Mouse (Mus musculus): ENCODE data around the gene Hfm1. TPM values are rescaled to one million over a fixed set of nuclear protein-coding genes. Genes with fewer than 3 reads are reported as not detected.

Hfm1 gene
- polyA plus RNA-seq, 1 experiment from 2014 or later, result 1.6 TPM

GRCm38 (mm10) chr5:106860415-106860814 is 65.7 kb downstream of the Hfm1 start:
- no peak for ATAC-seq (ENCODE audit: low FRiP score, low TSS enrichment)
- H3K27ac ChIP-seq (ENCODE audit: low read length), result no peak overlapping the region
- WGBS, result 38% methylated on average over 3 of the region's 3 CpGs
- H3K36me3 ChIP-seq (ENCODE audit: insufficient read depth, low read length), result no peaks in the 10 kb centered on the region
- H3K4me1 ChIP-seq (ENCODE audit: insufficient read depth, low read length), result no peaks in the 10 kb centered on the region
- no peaks in the 10 kb centered on the region for H3K27me3 ChIP-seq (ENCODE audit: insufficient read depth, low read length)
- H3K4me3 ChIP-seq (ENCODE audit: low read length), result no peak overlapping the region
- H3K4me2 ChIP-seq (replicated peaks; ENCODE audit: low read depth, low read length), result no peak overlapping the region
- no peak overlapping the region for H3K9ac ChIP-seq (replicated peaks; ENCODE audit: low read length)
- no peaks in the 10 kb centered on the region for H3K9me3 ChIP-seq (ENCODE audit: low read length)

- 91% methylated on average over 3 of the region's 3 CpGs for WGBS
- Histone ChIP-seq H3K4me3 (ENCODE audit: low read length) (no peak overlapping the region), H3K4me2 (replicated peaks; ENCODE audit: low read depth, low read length) (no peak overlapping the region), H3K9me3 (ENCODE audit: low read length) (no peaks in the 10 kb centered on the region), H3K27me3 (ENCODE audit: insufficient read depth, low read length) (no peaks in the 10 kb centered on the region), H3K9ac (replicated peaks; ENCODE audit: low read length) (no peak overlapping the region), H3K4me1 (ENCODE audit: insufficient read depth, low read length) (no peaks in the 10 kb centered on the region), H3K27ac (ENCODE audit: low read length) (no peak overlapping the region), H3K36me3 (ENCODE audit: insufficient read depth, low read length) (no peaks in the 10 kb centered on the region)
- no peak for ATAC-seq (ENCODE audit: low FRiP score, low TSS enrichment)
These were observed 72.8 kb downstream of the Hfm1 start for GRCm38 (mm10) chr5:106853284-106853683.

DNA sequence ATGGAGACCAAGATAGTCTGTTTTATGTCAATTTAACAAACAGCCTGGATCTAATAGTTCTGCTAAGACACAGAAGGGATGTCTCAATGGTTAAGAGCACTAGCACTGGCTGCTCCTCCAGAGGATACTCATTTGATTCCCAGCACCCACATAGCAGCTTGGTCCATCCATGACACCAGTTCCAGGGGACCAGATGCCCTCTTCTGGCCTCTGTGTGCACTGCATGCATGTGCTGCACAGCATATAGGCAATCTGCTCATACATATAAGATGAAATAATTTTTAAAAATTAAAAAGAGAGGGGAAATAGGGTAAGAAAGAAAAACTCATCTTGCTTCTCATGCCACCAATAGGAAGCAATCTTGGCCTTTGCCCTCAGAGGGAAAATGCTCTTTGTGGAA is 79.1 kb downstream of the Hfm1 start:
- no peaks in the 10 kb centered on the region for H3K9me3 ChIP-seq (ENCODE audit: low read length)
- H3K27me3 ChIP-seq (ENCODE audit: insufficient read depth, low read length), result no peaks in the 10 kb centered on the region
- ATAC-seq (ENCODE audit: low FRiP score, low TSS enrichment), result no peak
- no peak overlapping the region for H3K27ac ChIP-seq (ENCODE audit: low read length)
- H3K4me3 ChIP-seq (ENCODE audit: low read length), result no peak overlapping the region
- no peak overlapping the region for H3K4me2 ChIP-seq (replicated peaks; ENCODE audit: low read depth, low read length)
- H3K9ac ChIP-seq (replicated peaks; ENCODE audit: low read length), result no peak overlapping the region
- H3K36me3 ChIP-seq (ENCODE audit: insufficient read depth, low read length), result no peaks in the 10 kb centered on the region
- no peaks in the 10 kb centered on the region for H3K4me1 ChIP-seq (ENCODE audit: insufficient read depth, low read length)

DNA sequence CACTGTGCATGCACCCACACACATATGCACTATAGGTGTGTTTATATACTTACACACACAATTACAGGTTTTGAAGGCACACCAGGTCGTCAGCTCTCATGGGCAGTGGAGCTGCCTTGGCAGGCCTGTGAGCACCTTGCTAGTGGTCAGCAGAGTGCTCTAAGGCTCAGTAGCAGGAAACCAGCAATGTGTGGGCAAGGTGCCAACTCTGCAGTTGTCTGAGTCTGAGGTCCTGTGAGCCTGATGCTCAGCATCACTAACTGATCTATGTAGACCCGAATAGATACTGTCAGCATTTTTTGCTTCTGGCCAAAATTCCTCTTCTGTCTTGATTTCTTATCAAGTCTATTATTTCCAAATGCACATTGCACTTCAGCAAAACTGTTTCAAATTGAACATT is 82.2 kb downstream of the Hfm1 start:
- Histone ChIP-seq H3K36me3 (ENCODE audit: insufficient read depth, low read length) (no peaks in the 10 kb centered on the region), H3K27ac (ENCODE audit: low read length) (no peak overlapping the region), H3K9me3 (ENCODE audit: low read length) (no peaks in the 10 kb centered on the region), H3K27me3 (ENCODE audit: insufficient read depth, low read length) (no peaks in the 10 kb centered on the region), H3K4me1 (ENCODE audit: insufficient read depth, low read length) (no peaks in the 10 kb centered on the region), H3K4me3 (ENCODE audit: low read length) (no peak overlapping the region), H3K4me2 (replicated peaks; ENCODE audit: low read depth, low read length) (no peak overlapping the region), H3K9ac (replicated peaks; ENCODE audit: low read length) (no peak overlapping the region)
- ATAC-seq (ENCODE audit: low FRiP score, low TSS enrichment), result no peak
- WGBS, result 72% methylated on average over 2 of the region's 2 CpGs

GRCm38 (mm10) chr5:106833025-106833424 is 93.1 kb downstream of the Hfm1 start:
- Histone ChIP-seq H3K9ac (replicated peaks; ENCODE audit: low read length) (no peak overlapping the region), H3K4me1 (ENCODE audit: insufficient read depth, low read length) (no peaks in the 10 kb centered on the region), H3K27ac (ENCODE audit: low read length) (no peak overlapping the region), H3K4me3 (ENCODE audit: low read length) (no peak overlapping the region), H3K9me3 (ENCODE audit: low read length) (0 out of 2 replicates have a peak, but pooled peaks cover 3% of the 10 kb centered on the region), H3K36me3 (ENCODE audit: insufficient read depth, low read length) (no peaks in the 10 kb centered on the region), H3K4me2 (replicated peaks; ENCODE audit: low read depth, low read length) (no peak overlapping the region), H3K27me3 (ENCODE audit: insufficient read depth, low read length) (no peaks in the 10 kb centered on the region)
- no peak for ATAC-seq (ENCODE audit: low FRiP score, low TSS enrichment)
- WGBS, result 15% methylated on average over 7 of the region's 7 CpGs

GRCm38 (mm10) chr5:106831401-106831800 is 94.7 kb downstream of the Hfm1 start:
- Histone ChIP-seq H3K27me3 (ENCODE audit: insufficient read depth, low read length) (no peaks in the 10 kb centered on the region), H3K27ac (ENCODE audit: low read length) (no peak overlapping the region), H3K4me2 (replicated peaks; ENCODE audit: low read depth, low read length) (no peak overlapping the region), H3K4me3 (ENCODE audit: low read length) (no peak overlapping the region), H3K36me3 (ENCODE audit: insufficient read depth, low read length) (no peaks in the 10 kb centered on the region), H3K9ac (replicated peaks; ENCODE audit: low read length) (no peak overlapping the region), H3K4me1 (ENCODE audit: insufficient read depth, low read length) (no peaks in the 10 kb centered on the region), H3K9me3 (ENCODE audit: low read length) (0 out of 2 replicates have a peak, but pooled peaks cover 3% of the 10 kb centered on the region)
- ATAC-seq (ENCODE audit: low FRiP score, low TSS enrichment), result no peak
- WGBS, result 80% methylated on average over 6 of the region's 6 CpGs

- H3K36me3 ChIP-seq (ENCODE audit: insufficient read depth, low read length), result no peaks in the 10 kb centered on the region
- H3K27me3 ChIP-seq (ENCODE audit: insufficient read depth, low read length), result no peaks in the 10 kb centered on the region
- H3K4me1 ChIP-seq (ENCODE audit: insufficient read depth, low read length), result no peaks in the 10 kb centered on the region
- no peak overlapping the region for H3K9ac ChIP-seq (replicated peaks; ENCODE audit: low read length)
- no peak overlapping the region for H3K27ac ChIP-seq (ENCODE audit: low read length)
- WGBS, result 75% methylated on average over 4 of the region's 4 CpGs
- 0 out of 2 replicates have a peak, but pooled peaks cover 3% of the 10 kb centered on the region for H3K9me3 ChIP-seq (ENCODE audit: low read length)
- no peak overlapping the region for H3K4me3 ChIP-seq (ENCODE audit: low read length)
- no peak overlapping the region for H3K4me2 ChIP-seq (replicated peaks; ENCODE audit: low read depth, low read length)
- ATAC-seq (ENCODE audit: low FRiP score, low TSS enrichment), result no peak
These were observed 95.3 kb downstream of the Hfm1 start for GRCm38 (mm10) chr5:106830775-106831174.

DNA sequence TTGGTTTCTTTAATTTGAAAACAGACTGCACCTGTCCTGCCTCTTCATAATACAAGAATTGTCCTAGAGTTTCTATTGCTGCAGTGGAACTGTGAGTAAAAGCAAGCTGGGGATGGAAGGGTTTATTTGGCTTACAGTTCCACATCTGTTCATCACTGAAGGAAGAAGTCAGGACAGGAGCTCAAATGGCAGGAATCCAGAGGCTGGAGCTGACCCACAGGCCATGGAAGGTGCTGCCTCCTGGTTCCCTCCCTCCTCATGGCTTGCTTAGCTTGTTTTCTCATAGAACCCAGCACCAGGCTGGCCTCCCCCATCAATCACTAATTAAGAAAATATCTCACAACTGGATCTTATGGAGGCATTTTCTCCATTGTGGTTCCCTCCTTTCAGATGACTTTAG is 99.4 kb downstream of the Hfm1 start:
- Histone ChIP-seq H3K36me3 (ENCODE audit: insufficient read depth, low read length) (no peaks in the 10 kb centered on the region), H3K27me3 (ENCODE audit: insufficient read depth, low read length) (0 out of 2 replicates have a peak, but pooled peaks cover 4% of the 10 kb centered on the region), H3K4me1 (ENCODE audit: insufficient read depth, low read length) (no peaks in the 10 kb centered on the region), H3K27ac (ENCODE audit: low read length) (no peak overlapping the region), H3K4me2 (replicated peaks; ENCODE audit: low read depth, low read length) (no peak overlapping the region), H3K9ac (replicated peaks; ENCODE audit: low read length) (no peak overlapping the region), H3K4me3 (ENCODE audit: low read length) (no peak overlapping the region), H3K9me3 (ENCODE audit: low read length) (0 out of 2 replicates have a peak, but pooled peaks cover 3% of the 10 kb centered on the region)
- ATAC-seq (ENCODE audit: low FRiP score, low TSS enrichment), result no peak

GRCm38 (mm10) chr5:106826044-106826443 is 100.1 kb downstream of the Hfm1 start:
- Histone ChIP-seq H3K9me3 (ENCODE audit: low read length) (0 out of 2 replicates have a peak, but pooled peaks cover 3% of the 10 kb centered on the region), H3K27ac (ENCODE audit: low read length) (no peak overlapping the region), H3K4me1 (ENCODE audit: insufficient read depth, low read length) (no peaks in the 10 kb centered on the region), H3K4me3 (ENCODE audit: low read length) (peak overlapping the region; percentile 40), H3K9ac (replicated peaks; ENCODE audit: low read length) (no peak overlapping the region), H3K36me3 (ENCODE audit: insufficient read depth, low read length) (no peaks in the 10 kb centered on the region), H3K4me2 (replicated peaks; ENCODE audit: low read depth, low read length) (peak overlapping the region; percentile 58; the same call in 1 of the 2 replicates), H3K27me3 (ENCODE audit: insufficient read depth, low read length) (0 out of 2 replicates have a peak, but pooled peaks cover 4% of the 10 kb centered on the region)
- ATAC-seq (ENCODE audit: low FRiP score, low TSS enrichment), result no peak
- 43% methylated on average over 8 of the region's 8 CpGs for WGBS

- Histone ChIP-seq H3K4me1 (ENCODE audit: insufficient read depth, low read length) (no peaks in the 10 kb centered on the region), H3K36me3 (ENCODE audit: insufficient read depth, low read length) (no peaks in the 10 kb centered on the region), H3K4me3 (ENCODE audit: low read length) (peak overlapping the region; percentile 40), H3K9ac (replicated peaks; ENCODE audit: low read length) (peak overlapping the region; percentile 46), H3K27me3 (ENCODE audit: insufficient read depth, low read length) (0 out of 2 replicates have a peak, but pooled peaks cover 4% of the 10 kb centered on the region), H3K27ac (ENCODE audit: low read length) (no peak overlapping the region), H3K4me2 (replicated peaks; ENCODE audit: low read depth, low read length) (peak overlapping the region; percentile 58), H3K9me3 (ENCODE audit: low read length) (0 out of 2 replicates have a peak, but pooled peaks cover 3% of the 10 kb centered on the region)
- 8% methylated on average over 19 of the region's 19 CpGs for WGBS
- ATAC-seq (ENCODE audit: low FRiP score, low TSS enrichment), result peak; percentile 73
These were observed 100.7 kb downstream of the Hfm1 start for GRCm38 (mm10) chr5:106825301-106825853.

Measured in kidney, embryonic 16.5 days (tissue).